Mouse (Mus musculus): ENCODE results near the gene Wipi1.

DNA sequence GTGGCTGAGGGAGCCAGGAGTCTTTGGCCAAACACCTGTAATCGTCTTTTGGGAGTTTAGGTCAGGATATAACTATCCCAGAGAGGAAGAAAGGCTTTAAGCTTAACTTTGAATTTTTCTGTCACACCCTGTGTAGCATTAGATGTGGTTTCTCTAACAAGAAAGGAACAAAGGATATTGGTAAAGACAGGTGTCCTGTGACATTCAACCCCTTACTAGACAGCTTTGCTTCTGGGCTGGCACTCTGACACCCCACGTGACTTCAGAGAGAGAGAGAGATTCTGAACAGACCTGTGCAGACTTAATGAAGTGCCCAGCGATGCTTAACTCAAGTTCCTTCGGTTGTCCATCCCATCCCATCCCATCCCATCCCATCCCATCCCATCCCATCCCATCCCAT is 20.3 kb downstream of the Wipi1 start:
- TF ChIP-seq CTCF (IDR thresholded peaks at IDR 0.05; ENCODE audit: borderline replicate concordance, control insufficient read depth, extremely low read depth, insufficient read depth, low read length, poor library complexity) (no peak), POLR2A (IDR thresholded peaks at IDR 0.05; ENCODE audit: control insufficient read depth, extremely low read depth, insufficient read depth, low read length, poor library complexity) (no peak)
